Mouse (Mus musculus): ENCODE measurements around the gene Pde4c. TPM values are rescaled to one million over a fixed set of nuclear protein-coding genes. Genes with fewer than 3 reads are reported as not detected.

Pde4c gene
- total RNA-seq, 1 experiment from 2014 or later, result 0.10 TPM

GRCm38 (mm10) chr8:70758616-70759561 is 35.4 kb downstream of the Pde4c start:
- ATAC-seq (replicated peaks; ENCODE audit: insufficient number of reproducible peaks, low FRiP score, low TSS enrichment, poor library complexity, severe bottlenecking), result no peak

GRCm38 (mm10) chr8:70760350-70760749 is 36.8 kb downstream of the Pde4c start:
- ATAC-seq (replicated peaks; ENCODE audit: insufficient number of reproducible peaks, low FRiP score, low TSS enrichment, poor library complexity, severe bottlenecking), result no peak

GRCm38 (mm10) chr8:70760775-70761406 is 37.4 kb downstream of the Pde4c start, which contains the start of gene Mpv17l2:
Gene Mpv17l2 (minus strand): TSS chr8:70760946.
- peak; percentile 84 for ATAC-seq (replicated peaks; ENCODE audit: insufficient number of reproducible peaks, low FRiP score, low TSS enrichment, poor library complexity, severe bottlenecking)

- no peak for ATAC-seq (replicated peaks; ENCODE audit: insufficient number of reproducible peaks, low FRiP score, low TSS enrichment, poor library complexity, severe bottlenecking)
Observed at GRCm38 (mm10) chr8:70762118-70762517, 38.6 kb downstream of the Pde4c start.

- ATAC-seq (replicated peaks; ENCODE audit: insufficient number of reproducible peaks, low FRiP score, low TSS enrichment, poor library complexity, severe bottlenecking), result no peak
Observed at GRCm38 (mm10) chr8:70763354-70763753, 39.8 kb downstream of the Pde4c start.

- ATAC-seq (replicated peaks; ENCODE audit: insufficient number of reproducible peaks, low FRiP score, low TSS enrichment, poor library complexity, severe bottlenecking), result no peak
Observed at GRCm38 (mm10) chr8:70764026-70764425, 40.5 kb downstream of the Pde4c start.

- no peak for ATAC-seq (replicated peaks; ENCODE audit: insufficient number of reproducible peaks, low FRiP score, low TSS enrichment, poor library complexity, severe bottlenecking)
Observed at GRCm38 (mm10) chr8:70764676-70765075, 41.2 kb downstream of the Pde4c start.

- no peak for ATAC-seq (replicated peaks; ENCODE audit: insufficient number of reproducible peaks, low FRiP score, low TSS enrichment, poor library complexity, severe bottlenecking)
Observed at GRCm38 (mm10) chr8:70765329-70765728, 41.8 kb downstream of the Pde4c start.

- no peak for ATAC-seq (replicated peaks; ENCODE audit: insufficient number of reproducible peaks, low FRiP score, low TSS enrichment, poor library complexity, severe bottlenecking)
Observed at GRCm38 (mm10) chr8:70765838-70766570, 42.5 kb downstream of the Pde4c start.

- ATAC-seq (replicated peaks; ENCODE audit: insufficient number of reproducible peaks, low FRiP score, low TSS enrichment, poor library complexity, severe bottlenecking), result no peak
Observed at GRCm38 (mm10) chr8:70766571-70767440, 43.3 kb downstream of the Pde4c start.

GRCm38 (mm10) chr8:70767503-70767902 is 44.0 kb downstream of the Pde4c start:
- no peak for ATAC-seq (replicated peaks; ENCODE audit: insufficient number of reproducible peaks, low FRiP score, low TSS enrichment, poor library complexity, severe bottlenecking)

GRCm38 (mm10) chr8:70768231-70768776 is 44.8 kb downstream of the Pde4c start:
- 0 out of 2 replicates have a peak, but pooled peaks have one; percentile 16 for ATAC-seq (replicated peaks; ENCODE audit: insufficient number of reproducible peaks, low FRiP score, low TSS enrichment, poor library complexity, severe bottlenecking)

- 0 out of 2 replicates have a peak, but pooled peaks have one; percentile 2 for ATAC-seq (replicated peaks; ENCODE audit: insufficient number of reproducible peaks, low FRiP score, low TSS enrichment, poor library complexity, severe bottlenecking)
Observed at GRCm38 (mm10) chr8:70768956-70769355, 45.4 kb downstream of the Pde4c start.

- peak; percentile 63 for ATAC-seq (replicated peaks; ENCODE audit: insufficient number of reproducible peaks, low FRiP score, low TSS enrichment, poor library complexity, severe bottlenecking)
Observed at GRCm38 (mm10) chr8:70769359-70769758, 45.8 kb downstream of the Pde4c start.

- ATAC-seq (replicated peaks; ENCODE audit: insufficient number of reproducible peaks, low FRiP score, low TSS enrichment, poor library complexity, severe bottlenecking), result no peak
Observed at GRCm38 (mm10) chr8:70769858-70770257, 46.3 kb downstream of the Pde4c start.

GRCm38 (mm10) chr8:70770748-70771147 is 47.2 kb downstream of the Pde4c start:
- no peak for ATAC-seq (replicated peaks; ENCODE audit: insufficient number of reproducible peaks, low FRiP score, low TSS enrichment, poor library complexity, severe bottlenecking)

GRCm38 (mm10) chr8:70771217-70771616 is 47.7 kb downstream of the Pde4c start:
- no peak for ATAC-seq (replicated peaks; ENCODE audit: insufficient number of reproducible peaks, low FRiP score, low TSS enrichment, poor library complexity, severe bottlenecking)

GRCm38 (mm10) chr8:70772075-70772474 is 48.6 kb downstream of the Pde4c start:
- ATAC-seq (replicated peaks; ENCODE audit: insufficient number of reproducible peaks, low FRiP score, low TSS enrichment, poor library complexity, severe bottlenecking), result no peak

All from monocyte, adult 5-6 weeks (primary cell).